Mouse (Mus musculus): ENCODE measurements around the gene Mgat1.

Gene Mgat1
- long read RNA-seq, experiment 1, transcript Mgat1-202 (3 exons, 2,729 nt), result major isoform, 22 of 45 reads
- long read RNA-seq, experiment 1, partial matches to known transcripts, result 19 of 45 reads
- long read RNA-seq, experiment 1, other reads (novel, unspliced or antisense), result 1 of 45 reads
- long read RNA-seq, experiment 2, transcript Mgat1-202 (3 exons, 2,729 nt), result major isoform, 14 of 28 reads
- long read RNA-seq, experiment 2, partial matches to known transcripts, result 9 of 28 reads
- long read RNA-seq, experiment 2, other reads (novel, unspliced or antisense), result 3 of 28 reads

DNA sequence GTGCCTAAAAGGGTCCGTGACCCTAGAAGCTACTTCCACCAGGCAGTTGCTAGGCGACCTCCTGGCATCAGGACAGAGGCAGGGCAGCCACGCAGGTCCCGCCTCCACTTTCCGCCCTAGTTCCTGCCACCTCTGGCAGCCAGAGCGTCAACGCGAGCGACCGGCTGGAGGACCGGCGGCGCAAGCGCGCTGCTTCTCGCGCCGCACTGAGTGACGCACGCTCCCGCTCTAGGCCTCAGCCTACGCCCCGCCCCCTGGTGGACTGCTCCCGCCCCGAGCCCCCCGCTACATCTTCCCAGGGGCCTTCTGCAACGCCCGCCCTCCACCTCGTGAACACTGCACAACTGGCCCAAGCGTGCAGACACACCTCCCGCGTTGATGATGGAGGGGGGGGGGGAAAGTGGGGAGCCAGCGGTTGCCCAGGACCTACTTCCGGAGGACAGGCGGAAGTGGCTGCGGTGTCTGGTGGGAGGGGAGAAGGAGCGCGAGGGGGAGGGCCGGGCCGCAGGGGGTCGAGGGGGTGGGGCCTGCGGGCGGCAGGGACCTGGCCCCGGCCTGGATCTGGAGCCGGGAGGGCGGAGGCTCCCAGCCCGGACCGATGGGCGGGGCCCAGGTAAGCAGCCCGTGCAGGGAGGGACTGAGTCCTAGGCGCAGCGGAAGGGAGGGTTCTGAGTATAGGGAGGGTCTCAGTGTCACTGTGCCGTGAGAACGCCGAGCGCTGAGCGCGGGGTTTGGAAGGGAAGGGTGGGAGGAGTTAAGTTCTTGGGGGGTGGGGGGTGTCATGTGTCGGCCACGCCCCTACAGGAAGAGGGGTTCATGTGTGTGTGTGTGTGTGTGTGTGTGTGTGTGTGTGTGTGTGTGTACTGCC is at the start of gene Mgat1:
Mgat1 (plus strand) TSS at position 465 of the 868 bp plus-strand sequence.
- intact Hi-C loops (cut with DNase I), result loop anchor here (10.0 kb wide), 1 partner anchor 389 kb away; no protein-coding TSS in a partner anchor

- intact Hi-C loops (cut with DNase I), result loop anchor here (5.0 kb wide), 1 partner anchor 58 kb away; no protein-coding TSS in a partner anchor
These were observed 49.2 kb upstream of the Mgat1 start for GRCm38 (mm10) chr11:49194771-49195170.

DNA sequence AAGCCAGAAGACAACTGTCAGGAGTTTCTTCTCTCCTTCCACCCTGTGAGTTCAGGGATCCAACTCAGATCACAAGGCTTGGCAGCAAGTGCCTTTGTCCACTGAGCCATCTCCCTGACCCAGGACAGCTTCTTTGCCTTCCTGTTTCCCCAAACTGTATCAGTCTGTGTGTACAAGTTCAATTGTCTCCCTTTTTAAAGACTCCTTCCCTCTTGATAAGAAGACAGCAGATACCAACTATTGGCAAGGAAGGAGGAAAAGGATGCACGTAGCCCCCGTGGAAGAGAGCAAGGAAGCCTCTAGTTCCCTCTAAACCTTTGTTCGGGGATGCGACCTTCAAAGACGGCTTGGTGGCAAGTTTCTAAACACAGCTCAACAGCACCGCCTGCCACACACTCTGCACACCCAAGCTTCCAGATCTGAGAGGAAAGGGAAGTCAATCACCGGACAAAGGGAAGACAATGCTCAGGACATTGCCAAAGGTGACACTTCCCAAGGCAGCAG is 48.1 kb upstream of the Mgat1 start:
- intact Hi-C loops (cut with DNase I), result loop anchor here (5.0 kb wide), 1 partner anchor 56 kb away; no protein-coding TSS in a partner anchor

DNA sequence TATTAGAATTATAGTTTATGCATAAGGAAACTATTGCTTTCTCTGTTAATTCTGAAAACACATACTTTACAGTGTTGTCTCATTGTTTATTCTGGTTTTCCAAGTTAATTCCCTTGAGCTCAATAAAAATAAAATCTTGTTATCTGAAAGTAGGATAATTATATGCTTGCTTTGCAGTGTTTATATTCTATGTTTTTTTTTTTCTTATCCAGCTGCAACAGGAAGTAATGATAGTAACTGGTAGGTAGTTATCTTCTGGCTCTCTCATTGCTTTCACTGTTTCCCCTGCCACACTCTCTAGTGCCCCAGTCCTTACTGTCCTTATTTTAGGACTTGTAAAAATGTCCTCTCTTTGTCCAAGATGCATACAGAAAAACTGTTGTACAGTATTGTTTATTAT is 43.3 kb upstream of the Mgat1 start:
- intact Hi-C loops (cut with DNase I), result loop anchor here (5.0 kb wide), 1 partner anchor 328 kb away; the partner anchor contains the start of gene Irgm1

- intact Hi-C loops (cut with DNase I), result loop anchor here (5.0 kb wide), 1 partner anchor 329 kb away; the partner anchor contains the start of gene Irgm1
These were observed 42.8 kb upstream of the Mgat1 start for GRCm38 (mm10) chr11:49201142-49201541.

- intact Hi-C loops (cut with DNase I), result loop anchor here (5.0 kb wide), 1 partner anchor 330 kb away; the partner anchor contains the start of gene Irgm1
These were observed 41.9 kb upstream of the Mgat1 start for GRCm38 (mm10) chr11:49202071-49202470.

GRCm38 (mm10) chr11:49202523-49203061 is 41.4 kb upstream of the Mgat1 start:
- intact Hi-C loops (cut with DNase I), result loop anchor here (5.0 kb wide), 1 partner anchor 330 kb away; the partner anchor contains the start of gene Irgm1

DNA sequence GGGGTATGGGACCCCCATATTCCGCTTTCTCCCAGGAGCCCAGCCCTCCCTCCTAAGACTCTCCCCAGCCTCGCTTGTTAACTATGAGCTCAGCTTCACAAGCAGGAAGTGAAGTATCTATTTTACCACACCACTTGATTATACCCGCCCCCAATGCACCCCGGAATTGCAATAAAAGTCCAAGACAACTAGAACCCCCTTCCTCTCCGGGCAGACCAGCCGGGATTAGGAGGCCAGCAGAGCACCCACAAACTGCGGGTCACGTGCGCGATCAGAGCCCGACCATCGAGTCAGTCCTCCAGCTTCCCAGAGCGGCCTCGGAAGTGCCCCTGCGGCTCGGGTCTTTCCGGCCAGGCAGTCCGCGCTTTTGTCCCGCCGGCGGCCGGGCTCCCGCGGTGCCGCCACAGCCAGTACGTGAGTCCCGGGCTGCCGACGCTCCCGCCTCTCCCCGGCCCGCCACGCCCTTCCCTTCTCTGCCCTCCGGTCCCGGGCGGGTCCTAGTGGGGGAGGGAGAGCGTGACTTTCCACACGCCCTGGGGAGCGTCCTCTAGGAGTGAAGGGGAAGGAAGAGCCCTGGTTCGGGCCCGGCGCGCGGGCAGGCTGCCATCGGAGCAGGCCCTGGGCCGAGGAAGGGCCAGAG is 40.7 kb upstream of the Mgat1 start, which contains the start of gene Zfp62:
Zfp62 (plus strand) TSS at position 164 of the 640 bp plus-strand sequence.
- intact Hi-C loops (cut with DNase I), result loop anchor here (5.0 kb wide), 1 partner anchor 331 kb away; the partner anchor contains the start of gene Irgm1

GRCm38 (mm10) chr11:49203771-49204497 is 40.1 kb upstream of the Mgat1 start:
- intact Hi-C loops (cut with DNase I), result loop anchor here (5.0 kb wide), 1 partner anchor 332 kb away; the partner anchor contains the start of gene Irgm1

DNA sequence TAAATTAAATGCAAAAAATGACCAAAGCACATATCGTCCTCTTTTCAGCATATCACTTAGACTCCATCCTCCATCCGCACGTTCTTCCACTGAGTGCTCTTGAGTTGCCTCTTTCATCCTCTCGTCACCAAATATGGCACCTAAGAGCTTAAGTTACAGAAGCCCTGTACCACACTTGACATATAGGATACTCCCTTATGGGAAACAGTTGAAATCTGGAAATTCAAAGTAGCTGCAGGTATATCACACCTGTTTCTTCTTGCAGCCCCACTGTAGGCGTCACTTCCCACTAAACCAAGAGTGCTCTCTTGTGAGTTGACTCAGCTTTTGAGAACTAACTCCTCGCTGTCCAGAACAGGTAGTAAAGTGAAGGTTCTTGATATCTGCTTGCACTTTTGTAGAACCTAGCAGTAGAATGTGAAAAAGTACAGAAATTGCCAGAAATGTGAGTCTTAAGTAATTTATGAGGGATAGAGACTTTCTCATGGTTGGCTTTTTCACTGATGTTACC is 38.9 kb upstream of the Mgat1 start:
- intact Hi-C loops (cut with DNase I), result no loop called here

DNA sequence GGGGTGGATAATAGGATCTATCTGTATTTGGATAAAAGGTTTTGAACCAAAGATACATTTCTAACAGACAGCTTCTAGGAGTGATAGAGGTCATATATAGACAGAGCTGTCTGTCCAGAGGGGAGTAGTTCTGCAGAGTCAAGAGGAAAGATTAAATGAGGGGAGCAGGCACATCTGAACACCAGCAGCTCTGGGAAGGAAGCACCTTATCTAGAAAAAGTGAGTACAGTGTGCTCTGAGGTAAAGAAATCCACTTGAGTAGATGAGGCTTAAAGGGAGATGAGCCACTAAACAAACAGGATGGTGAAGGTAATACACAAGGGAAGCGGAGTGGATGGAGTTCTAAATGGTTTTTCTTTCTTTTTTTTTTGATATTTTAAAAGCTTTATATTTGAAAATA is 36.5 kb upstream of the Mgat1 start:
- intact Hi-C loops (cut with DNase I), result no loop called here

GRCm38 (mm10) chr11:49212577-49212976 is 31.4 kb upstream of the Mgat1 start:
- intact Hi-C loops (cut with DNase I), result no loop called here

GRCm38 (mm10) chr11:49213505-49213904 is 30.5 kb upstream of the Mgat1 start:
- intact Hi-C loops (cut with DNase I), result no loop called here

DNA sequence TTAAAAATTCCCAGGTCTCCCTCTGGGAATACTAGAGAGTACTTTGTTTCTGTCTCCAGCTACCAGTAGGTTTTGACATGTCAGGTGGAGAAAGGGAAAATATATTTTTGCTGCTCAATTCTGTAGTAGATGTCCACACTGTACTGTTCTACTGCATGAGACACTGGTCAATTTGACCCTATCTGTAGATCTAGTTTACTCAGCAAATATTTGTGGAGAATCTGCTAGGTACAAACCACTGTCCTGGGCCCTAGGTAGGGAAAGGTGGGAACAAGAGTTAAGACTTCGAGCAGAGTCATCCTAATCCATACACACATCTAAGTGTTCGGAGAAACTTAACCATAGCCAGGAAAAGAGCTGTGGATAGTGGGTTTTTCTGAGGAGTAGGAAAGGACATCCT is 24.7 kb upstream of the Mgat1 start:
- intact Hi-C loops (cut with DNase I), result no loop called here

DNA sequence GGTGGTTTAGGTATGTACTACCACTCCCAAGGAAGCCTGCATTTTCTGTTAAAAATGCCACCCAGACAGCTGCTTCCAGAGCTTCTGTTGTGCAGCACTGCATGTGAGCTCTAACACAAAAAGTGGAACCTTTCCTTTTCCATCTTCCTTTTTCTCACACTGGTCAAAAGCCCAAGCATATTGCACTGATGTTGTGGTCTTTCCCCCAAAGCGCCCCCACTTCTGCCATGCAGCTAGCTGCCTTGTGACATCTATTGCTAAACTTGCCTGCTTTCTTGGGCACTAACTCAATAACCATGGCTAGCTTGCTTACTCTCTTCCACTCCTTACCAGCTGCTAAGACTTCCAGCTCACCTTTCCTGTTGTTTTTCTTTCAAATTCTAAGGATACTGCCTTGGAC is 19.5 kb upstream of the Mgat1 start:
- intact Hi-C loops (cut with DNase I), result no loop called here

- intact Hi-C loops (cut with DNase I), result no loop called here
These were observed 11.2 kb upstream of the Mgat1 start for GRCm38 (mm10) chr11:49232781-49233180.

DNA sequence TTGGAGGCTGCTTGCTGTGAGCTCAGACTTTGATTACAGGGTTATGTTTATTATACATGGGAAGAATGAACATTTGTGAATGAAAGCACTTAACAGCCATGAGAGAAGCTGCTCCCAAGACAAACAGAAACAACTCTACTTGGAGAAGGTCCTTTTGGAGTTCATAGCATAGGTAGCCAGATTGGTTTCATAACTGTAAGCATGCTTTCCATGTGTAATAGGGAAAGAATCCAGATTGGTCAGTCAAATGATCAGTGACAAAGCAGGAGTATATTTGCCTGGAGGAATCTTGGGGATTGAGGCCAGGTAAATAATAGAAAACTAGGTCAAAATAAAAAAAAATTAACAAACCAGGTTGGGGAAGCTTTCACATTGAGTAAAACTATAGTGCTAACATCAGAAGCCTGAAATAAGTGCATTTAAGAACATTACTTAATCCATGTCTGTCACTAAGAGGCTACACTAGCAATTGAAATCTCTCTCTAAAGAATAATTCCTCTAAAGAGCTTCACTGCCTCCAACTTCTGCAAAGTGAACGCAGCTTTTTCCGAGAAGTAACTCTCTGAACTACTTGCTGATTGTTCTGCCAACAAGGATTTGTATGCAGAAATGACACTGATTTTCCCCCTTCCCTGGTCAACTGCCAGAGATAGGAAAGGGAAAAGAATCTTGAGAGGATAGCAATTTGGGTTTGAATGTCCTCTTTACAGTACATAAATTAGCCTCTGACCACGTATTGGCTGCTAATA is 8.4 kb upstream of the Mgat1 start:
- intact Hi-C loops (cut with DNase I), result no loop called here

GRCm38 (mm10) chr11:49236891-49237290 is 7.1 kb upstream of the Mgat1 start:
- intact Hi-C loops (cut with DNase I), result no loop called here

DNA sequence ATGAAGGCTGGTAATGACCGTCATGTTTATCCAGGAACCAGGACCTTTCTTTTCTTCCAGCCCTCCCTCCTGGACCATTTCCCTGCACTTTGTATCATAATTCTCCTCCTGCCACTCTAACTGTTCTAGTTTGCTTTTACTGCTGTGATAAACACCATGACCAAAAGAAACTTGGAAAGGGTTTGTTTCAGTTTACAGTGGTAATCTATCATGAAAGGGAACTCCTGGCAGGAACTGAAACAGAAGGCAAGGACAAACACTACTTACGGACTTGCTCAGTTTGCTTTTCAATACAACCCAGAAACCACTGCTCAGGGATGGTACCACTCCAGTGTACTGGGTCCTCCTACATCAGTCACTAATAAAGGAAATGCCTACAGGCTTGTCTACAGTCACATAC is 6.5 kb upstream of the Mgat1 start:
- intact Hi-C loops (cut with DNase I), result no loop called here

Data from adrenal gland (tissue).